Mouse (Mus musculus) liver, embryonic 16.5 days (tissue): ENCODE measurements around the gene Slc2a12. TPM values are rescaled to one million over a fixed set of nuclear protein-coding genes. Genes with fewer than 3 reads are reported as not detected.

Experiments used
- ATAC-seq: fragments of 200-750 bp; cut with Nextera tagmentation; 2 replicates; pipeline ENCODE4 v1.8.0; 2017; ENCODE audit warnings: low read depth, mild to moderate bottlenecking, moderate number of reproducible peaks, moderate library complexity
- H3K27ac ChIP-seq: fragments of 300-500 bp; sonication (generic); 2 replicates; pipeline ENCODE4 v1.5.1; 2014; ENCODE audit warnings: mild to moderate bottlenecking, low read length
- H3K27me3 ChIP-seq: fragments of 300-500 bp; sonication (generic); 2 replicates; pipeline ENCODE4 v1.6.1; 2014; ENCODE audit warnings: low read depth, low read length, mixed read lengths; ENCODE audit not compliant: control insufficient read depth, insufficient read depth
- H3K36me3 ChIP-seq: fragments of 300-500 bp; sonication (generic); 2 replicates; pipeline ENCODE4 v1.6.1; 2014; ENCODE audit warnings: mild to moderate bottlenecking; ENCODE audit not compliant: control insufficient read depth, insufficient read depth
- H3K4me1 ChIP-seq: fragments of 300-500 bp; sonication (generic); 2 replicates; pipeline ENCODE4 v1.6.1; 2014; ENCODE audit warnings: low read depth, low read length, mixed read lengths; ENCODE audit not compliant: control insufficient read depth
- H3K4me2 ChIP-seq: fragments of 300-500 bp; sonication (generic); 2 replicates; pipeline ENCODE4 v1.6.1; 2014; ENCODE audit warnings: low read depth, low read length, mixed read lengths
- H3K4me3 ChIP-seq: fragments of 300-500 bp; sonication (generic); 2 replicates; pipeline ENCODE4 v1.5.1; 2014; ENCODE audit warnings: low read depth, mild to moderate bottlenecking, low read length
- H3K9ac ChIP-seq: fragments of 300-500 bp; sonication (generic); 2 replicates; pipeline ENCODE4 v1.6.1; 2014; ENCODE audit warnings: low read depth, low read length
- H3K9me3 ChIP-seq: fragments of 300-500 bp; sonication (generic); replicated peaks from 2 replicates; pipeline ENCODE4 v1.6.1; 2016; ENCODE audit warnings: low read length; ENCODE audit not compliant: control insufficient read depth
- WGBS: fragments of 180-500 bp; shearing (Covaris S2); extraction: QIAGEN DNeasy Blood & Tissue Kit; methylation state at CpG from one replicate; pipeline ENCODE4 v1.1.7; 2014; ENCODE audit not compliant: insufficient replicate concordance; 5-methylcytosine and 5-hydroxymethylcytosine counted together
- polyA plus RNA-seq: library from polyadenylated mRNA; unstranded; fragments of >200 nt; fragmentation: Nextera tagmentation; extraction: Ambion mirVana; gene quantifications from 2 replicates; pipeline ENCODE4 v1.2.1, GENCODE M21; 2015

Slc2a12 gene
- polyA plus RNA-seq, 1 experiment from 2014 or later: 0.08 TPM

GRCm38 (mm10) chr10:22696864-22697263, 52.1 kb downstream of the Slc2a12 start:
- no peaks in the 10 kb centered on the region for H3K27me3 ChIP-seq
- WGBS: 69% methylated on average over 7 of the region's 7 CpGs
- H3K4me2 ChIP-seq: no peak overlapping the region
- no peak for ATAC-seq
- no peak overlapping the region for H3K4me3 ChIP-seq
- no peaks in the 10 kb centered on the region for H3K4me1 ChIP-seq
- no peaks in the 10 kb centered on the region for H3K9me3 ChIP-seq
- no peaks in the 10 kb centered on the region for H3K36me3 ChIP-seq
- H3K27ac ChIP-seq: no peak overlapping the region
- H3K9ac ChIP-seq: no peak overlapping the region

- Histone ChIP-seq H3K27me3 (no peaks in the 10 kb centered on the region), H3K9ac (no peak overlapping the region), H3K4me3 (no peak overlapping the region), H3K27ac (no peak overlapping the region), H3K4me2 (no peak overlapping the region), H3K9me3 (no peaks in the 10 kb centered on the region), H3K36me3 (no peaks in the 10 kb centered on the region), H3K4me1 (no peaks in the 10 kb centered on the region)
- no peak for ATAC-seq
- WGBS: 66% methylated on average over 9 of the region's 9 CpGs
Measured at GRCm38 (mm10) chr10:22698158-22698953, 53.5 kb downstream of the Slc2a12 start.

- Histone ChIP-seq H3K9me3 (no peaks in the 10 kb centered on the region), H3K36me3 (no peaks in the 10 kb centered on the region), H3K9ac (no peak overlapping the region), H3K27ac (no peak overlapping the region), H3K4me1 (no peaks in the 10 kb centered on the region), H3K4me3 (no peak overlapping the region), H3K27me3 (no peaks in the 10 kb centered on the region), H3K4me2 (no peak overlapping the region)
- ATAC-seq: no peak
- WGBS: 55% methylated on average over 19 of the region's 19 CpGs
Measured at GRCm38 (mm10) chr10:22699487-22700335, 54.9 kb downstream of the Slc2a12 start.

GRCm38 (mm10) chr10:22700773-22701172, 56.0 kb downstream of the Slc2a12 start:
- no peak overlapping the region for H3K4me3 ChIP-seq
- 53% methylated on average over 9 of the region's 9 CpGs for WGBS

GRCm38 (mm10) chr10:22701485-22702315, 56.9 kb downstream of the Slc2a12 start:
- 77% methylated on average over 12 of the region's 12 CpGs for WGBS
- no peak overlapping the region for H3K27ac ChIP-seq
- H3K27me3 ChIP-seq: no peaks in the 10 kb centered on the region
- H3K4me1 ChIP-seq: no peaks in the 10 kb centered on the region
- no peak overlapping the region for H3K9ac ChIP-seq
- no peak for ATAC-seq
- H3K4me2 ChIP-seq: no peak overlapping the region
- H3K4me3 ChIP-seq: no peak overlapping the region
- H3K9me3 ChIP-seq: no peaks in the 10 kb centered on the region
- H3K36me3 ChIP-seq: peaks cover 3% of the 10 kb centered on the region

More at GRCm38 (mm10) chr10:22700773-22701172, 56.0 kb downstream of the Slc2a12 start:
- no peaks in the 10 kb centered on the region for H3K27me3 ChIP-seq
- ATAC-seq: no peak
- peaks cover 3% of the 10 kb centered on the region; the same call in 1 of the 2 replicates for H3K36me3 ChIP-seq
- H3K4me2 ChIP-seq: no peak overlapping the region
- H3K27ac ChIP-seq: no peak overlapping the region
- no peaks in the 10 kb centered on the region for H3K9me3 ChIP-seq
- no peaks in the 10 kb centered on the region for H3K4me1 ChIP-seq
- no peak overlapping the region for H3K9ac ChIP-seq

GRCm38 (mm10) chr10:22703844-22704243, 59.0 kb downstream of the Slc2a12 start:
- Histone ChIP-seq H3K4me2 (no peak overlapping the region), H3K27ac (no peak overlapping the region), H3K4me3 (no peak overlapping the region), H3K27me3 (no peaks in the 10 kb centered on the region), H3K9ac (no peak overlapping the region), H3K4me1 (no peaks in the 10 kb centered on the region), H3K36me3 (peaks cover 10% of the 10 kb centered on the region), H3K9me3 (no peaks in the 10 kb centered on the region)
- 79% methylated on average over 6 of the region's 6 CpGs for WGBS
- no peak for ATAC-seq

- no peak overlapping the region for H3K27ac ChIP-seq
- H3K4me2 ChIP-seq: no peak overlapping the region
- H3K27me3 ChIP-seq: no peaks in the 10 kb centered on the region
- no peaks in the 10 kb centered on the region for H3K9me3 ChIP-seq
- H3K9ac ChIP-seq: no peak overlapping the region
- no peaks in the 10 kb centered on the region for H3K4me1 ChIP-seq
- H3K4me3 ChIP-seq: no peak overlapping the region
- peaks cover 10% of the 10 kb centered on the region for H3K36me3 ChIP-seq
- WGBS: 78% methylated on average over 7 of the region's 7 CpGs
- ATAC-seq: no peak
Measured at GRCm38 (mm10) chr10:22708190-22708843, 63.5 kb downstream of the Slc2a12 start.

GRCm38 (mm10) chr10:22710173-22710777, 65.5 kb downstream of the Slc2a12 start:
- Histone ChIP-seq H3K36me3 (peaks cover 10% of the 10 kb centered on the region), H3K4me1 (no peaks in the 10 kb centered on the region), H3K27ac (no peak overlapping the region), H3K9ac (no peak overlapping the region), H3K4me3 (no peak overlapping the region), H3K27me3 (no peaks in the 10 kb centered on the region), H3K9me3 (no peaks in the 10 kb centered on the region), H3K4me2 (no peak overlapping the region)
- 83% methylated on average over 13 of the region's 13 CpGs for WGBS
- no peak for ATAC-seq
